Mouse (Mus musculus) left cerebral cortex, adult 8-10 months (tissue): ENCODE measurements around the gene Olfr202. TPM values are rescaled to one million over a fixed set of nuclear protein-coding genes. Genes with fewer than 3 reads are reported as not detected.
"Not testable (repeated sequence)": the region's sequence is repeated elsewhere in the genome, so short reads cannot be mapped to it uniquely, and the experiment has no call there.

ENCODE experiments used
- DNase-seq, 2 experiments: peaks; one replicate each; pipeline ENCODE4 v3.0.0; 2022; ENCODE audit warnings: low spot score in 2 of 2
- total RNA-seq, 4 experiments: library from RNA; stranded (reverse); gene quantifications; 2 replicates each; pipeline ENCODE4 v1.2.4; 2022

The Olfr202 gene
- total RNA-seq: not detected

DNA sequence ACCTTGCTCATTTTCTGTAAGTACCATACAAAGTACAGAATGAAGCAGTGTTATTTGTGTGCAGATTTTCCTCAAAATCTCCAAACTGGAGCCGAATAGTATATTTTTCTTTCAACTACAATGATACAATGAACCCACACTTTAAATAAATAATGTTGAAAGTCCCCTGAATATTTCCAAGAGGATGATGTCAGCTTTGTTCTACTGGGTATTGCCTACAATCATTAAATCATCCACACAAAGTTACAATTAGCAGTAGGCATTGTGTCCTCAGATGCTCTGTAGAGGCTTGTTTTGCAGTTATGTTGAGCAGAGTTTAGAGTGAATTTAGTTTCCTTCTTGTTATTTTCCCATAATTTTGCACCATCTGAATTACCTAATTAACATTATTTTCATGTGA is at the start of gene Olfr202:
Olfr202 (minus strand) TSS at position 101 of the 400 bp plus-strand sequence.
- DNase-seq: no peak

DNA sequence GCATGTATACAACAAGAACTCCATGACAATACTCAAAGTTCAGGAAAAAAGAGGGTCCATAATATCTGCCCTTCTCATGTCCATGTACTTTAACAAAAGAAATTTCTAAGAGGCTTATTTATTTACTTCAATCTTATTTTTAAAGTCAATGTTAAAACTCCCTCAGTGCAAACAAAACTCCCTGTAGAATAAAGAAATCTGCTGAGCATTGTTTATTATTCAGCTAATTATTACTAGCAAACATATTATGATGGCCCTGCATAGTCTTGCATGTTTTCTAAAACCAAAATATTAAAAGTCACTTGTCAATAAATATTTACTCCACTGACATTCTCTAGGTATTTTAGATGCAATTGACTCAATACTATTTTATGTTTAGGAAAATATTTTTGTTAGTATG is 44.4 kb upstream of the Olfr202 start, which contains the start of gene Olfr205:
Olfr205 (minus strand) TSS at position 101 of the 400 bp plus-strand sequence.
- DNase-seq: no peak

DNA sequence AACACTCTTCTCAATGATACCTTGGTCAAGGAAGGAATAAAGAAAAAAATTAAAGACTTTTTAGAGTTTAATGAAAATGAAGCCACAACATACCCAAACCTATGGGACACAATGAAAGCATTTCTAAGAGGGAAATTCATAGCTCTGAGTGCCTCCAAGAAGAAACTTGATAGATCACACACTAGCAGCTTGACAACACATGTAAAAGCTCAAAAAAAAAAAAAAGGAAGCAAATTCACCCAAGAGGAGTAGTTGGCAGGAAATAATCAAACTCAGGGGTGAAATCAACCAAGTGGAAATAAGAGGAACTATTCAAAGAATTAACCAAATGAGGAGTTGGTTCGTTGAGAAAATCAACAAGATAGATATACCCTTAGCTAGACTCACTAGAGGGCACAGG is 36.7 kb upstream of the Olfr202 start:
- not testable (repeated sequence) for DNase-seq

DNA sequence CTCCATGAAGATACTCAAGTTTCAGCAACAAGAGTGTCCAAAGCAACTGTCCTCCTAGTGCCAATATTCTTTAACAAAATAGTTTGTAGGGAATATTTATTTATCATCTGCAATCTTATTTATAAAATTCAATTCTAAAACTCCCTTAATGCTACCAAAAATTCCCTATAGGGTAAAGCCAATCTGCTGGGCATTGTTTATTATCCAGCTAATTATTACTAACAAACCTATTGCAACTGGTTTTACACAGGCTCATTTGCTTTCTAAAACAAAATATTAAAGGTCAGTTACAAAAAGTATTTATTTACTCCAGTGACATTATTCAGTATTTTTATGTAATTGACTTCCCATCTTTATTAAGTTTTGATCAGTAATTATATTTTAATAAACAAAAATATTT is 31.6 kb upstream of the Olfr202 start, which contains the start of gene Olfr204:
Olfr204 (minus strand) TSS at position 101 of the 400 bp plus-strand sequence.
- DNase-seq: no peak

DNA sequence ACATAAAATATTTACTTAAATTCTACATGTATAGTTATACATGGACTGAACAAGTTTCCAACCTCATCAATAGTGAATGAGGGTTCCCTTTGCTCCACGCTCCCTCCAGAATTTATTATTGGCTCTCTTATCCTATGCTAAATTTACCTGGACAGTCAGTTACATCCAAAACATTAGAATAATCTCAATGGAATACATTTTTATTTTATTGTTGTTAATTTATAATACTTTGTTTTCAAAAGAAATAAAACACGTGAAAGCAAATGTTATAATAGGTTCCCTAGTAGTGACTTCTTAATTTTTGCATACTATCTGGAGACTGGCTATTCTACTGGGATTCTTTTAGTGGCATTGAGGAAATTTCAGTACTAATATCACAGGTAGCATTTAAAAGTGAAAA is 12.0 kb upstream of the Olfr202 start, which contains the start of gene Olfr203:
Olfr203 (plus strand) TSS at position 301 of the 400 bp plus-strand sequence.
- no peak for DNase-seq

DNA sequence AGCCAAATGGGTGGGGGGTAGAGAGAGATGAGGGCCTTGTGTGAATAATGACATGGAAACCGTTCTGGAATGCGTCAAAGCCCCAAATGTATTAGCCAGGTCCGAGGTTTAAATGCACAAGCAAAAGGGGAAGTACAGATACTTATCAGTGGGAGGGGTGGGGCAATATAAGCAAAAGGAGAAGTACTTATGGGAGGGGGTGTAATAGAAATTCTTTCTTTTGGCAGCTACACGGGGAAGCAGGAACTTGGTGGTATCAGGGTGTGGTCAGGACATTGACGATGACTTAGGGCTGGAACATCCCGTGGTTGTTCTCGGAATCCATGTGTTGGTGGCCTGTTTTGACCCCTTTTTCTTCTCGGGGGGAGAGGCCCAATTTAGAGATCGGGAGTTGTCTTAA is 983 bp upstream of the Olfr202 start:
- not testable (repeated sequence) for DNase-seq

DNA sequence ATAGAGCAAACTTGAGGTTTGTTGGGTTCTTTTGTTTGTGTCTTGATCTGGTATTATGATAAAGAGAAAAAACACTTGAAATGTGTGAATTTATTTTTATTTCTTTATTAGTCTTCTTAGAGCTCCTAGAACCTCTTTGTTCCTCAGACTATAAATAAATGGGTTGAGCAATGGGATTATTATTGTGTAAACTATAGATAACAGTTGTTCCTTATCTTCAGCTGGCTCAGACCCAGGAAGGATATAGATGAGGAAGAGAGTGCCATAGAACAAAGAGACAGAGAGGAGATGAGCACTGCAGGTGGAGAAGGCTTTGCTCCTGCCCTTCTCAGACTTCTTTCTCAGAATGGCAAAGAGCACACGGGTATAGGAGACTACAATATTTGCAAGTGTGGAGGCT is 3.1 kb downstream of the Olfr202 start:
- DNase-seq: no peak

DNA sequence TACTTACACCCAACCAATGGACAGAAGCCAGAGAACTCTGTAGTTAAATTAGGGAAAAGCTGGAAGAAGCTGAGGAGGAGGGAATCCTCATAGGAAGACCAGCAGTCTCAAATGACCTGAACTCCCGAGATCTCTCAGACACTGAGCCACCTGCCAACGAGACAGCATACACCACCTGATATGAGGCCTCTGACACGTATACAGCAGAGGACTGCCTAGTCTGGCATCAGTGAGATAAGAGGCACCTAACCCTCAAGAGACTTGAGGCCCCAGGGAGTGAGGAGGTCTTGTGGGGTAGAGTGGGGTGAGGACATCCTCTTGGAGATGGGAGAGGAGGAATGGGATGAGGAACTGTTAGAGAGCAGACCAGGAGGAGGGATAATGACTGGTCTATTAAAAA is 6.1 kb downstream of the Olfr202 start:
- DNase-seq: no peak

DNA sequence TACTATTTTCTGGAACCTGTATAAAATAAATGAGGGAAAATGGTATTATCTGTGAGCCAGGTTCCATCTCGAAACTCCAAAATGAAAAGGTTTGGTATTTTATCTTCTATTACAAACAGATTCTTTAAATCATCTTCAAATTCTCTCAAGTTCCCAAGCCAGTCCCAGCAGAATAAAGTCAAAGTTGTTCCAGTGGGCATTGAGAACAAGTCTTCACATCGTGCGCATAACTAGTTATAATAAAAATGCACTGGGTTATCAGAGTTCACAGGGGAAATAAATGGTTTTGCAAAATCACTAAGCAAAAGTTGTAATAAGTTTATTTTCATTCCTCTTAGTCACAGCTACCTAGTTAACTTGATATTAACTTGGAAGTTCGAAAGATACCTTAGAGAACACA is 14.1 kb downstream of the Olfr202 start, which contains the start of gene Olfr201:
Olfr201 (minus strand) TSS at position 101 of the 400 bp plus-strand sequence.
- not testable (repeated sequence) for DNase-seq

DNA sequence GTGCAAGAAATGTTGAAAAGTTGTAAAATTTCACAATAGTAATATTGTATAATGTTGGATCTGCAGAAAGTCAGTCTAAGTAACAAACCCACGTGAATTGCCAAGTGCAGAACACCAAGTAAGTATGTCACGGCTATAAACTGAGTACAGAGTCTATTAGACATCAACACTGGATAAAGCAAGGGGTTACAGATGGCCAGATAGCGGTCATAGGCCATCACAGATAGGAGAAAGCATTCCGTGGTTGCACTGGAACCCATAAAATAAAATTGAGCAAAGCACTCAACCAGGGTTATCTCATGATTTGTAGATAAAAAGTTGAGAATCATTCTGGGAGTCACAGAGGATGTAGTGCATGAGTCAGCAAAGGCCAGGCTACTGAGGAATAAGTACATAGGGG is 17.5 kb downstream of the Olfr202 start:
- DNase-seq: not testable (repeated sequence)

DNA sequence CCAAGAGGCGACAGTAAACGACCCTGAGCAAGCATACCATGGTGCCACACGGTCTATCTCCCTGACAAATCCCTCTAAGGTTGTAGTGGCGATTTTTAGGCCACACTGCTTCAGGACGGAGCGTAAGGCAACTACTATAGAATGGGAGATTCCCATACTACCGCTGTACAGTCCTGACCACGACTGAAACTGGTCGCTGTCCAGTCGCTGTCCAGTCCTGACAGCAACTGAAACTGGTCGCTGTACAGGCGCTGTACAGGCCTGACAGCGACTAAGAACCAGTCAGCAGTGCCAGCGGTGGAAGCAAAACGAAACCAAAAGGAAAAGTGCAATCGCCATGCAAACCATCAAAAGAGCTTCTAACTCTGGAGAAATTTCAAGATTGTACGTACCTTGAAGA is 36.9 kb downstream of the Olfr202 start:
- no peak for DNase-seq

Other genes starting within 250 kb of the Olfr202 start
- not detected for gene Olfr187, start 247.0 kb downstream of the Olfr202 start, total RNA-seq
- not detected for gene Olfr190, start 208.8 kb downstream of the Olfr202 start, total RNA-seq
- not detected for gene Olfr191, start 197.0 kb downstream of the Olfr202 start, total RNA-seq
- gene Olfr193, start 174.9 kb downstream of the Olfr202 start, total RNA-seq: not detected
- gene Olfr194, start 165.7 kb downstream of the Olfr202 start, total RNA-seq: not detected
- gene Olfr195, start 139.7 kb downstream of the Olfr202 start, total RNA-seq: not detected
- not detected for gene Olfr196, start 116.3 kb downstream of the Olfr202 start, total RNA-seq
- not detected for gene Olfr198, start 83.3 kb downstream of the Olfr202 start, total RNA-seq
- not detected for gene Olfr199, start 67.0 kb downstream of the Olfr202 start, total RNA-seq
- not detected for gene Olfr201, start 14.2 kb downstream of the Olfr202 start, total RNA-seq
- not detected for gene Olfr203, start 12.1 kb upstream of the Olfr202 start, total RNA-seq
- gene Olfr204, start 31.5 kb upstream of the Olfr202 start, total RNA-seq: under 1 TPM in 1 of 4 experiments, not detected in 3; 0.13 TPM
- not detected for gene Olfr205, start 44.3 kb upstream of the Olfr202 start, total RNA-seq
- not detected for gene Olfr206, start 62.5 kb upstream of the Olfr202 start, total RNA-seq
- gene Olfr209, start 77.2 kb upstream of the Olfr202 start, total RNA-seq: not detected
- gene Gabrr3, start 120.5 kb upstream of the Olfr202 start, total RNA-seq: under 1 TPM in 3 of 4 experiments, not detected in 1; 0.11 to 0.22 (median 0.11) TPM
- gene Riox2, start 185.0 kb upstream of the Olfr202 start, total RNA-seq: 10 to 100 TPM; 14.2 to 15.7 (median 14.8) TPM